Mouse (Mus musculus): ENCODE measurements around the gene Usp29. TPM values are rescaled to one million over a fixed set of nuclear protein-coding genes. Genes with fewer than 3 reads are reported as not detected.
"Not testable (repeated sequence)": the region's sequence is repeated elsewhere in the genome, so short reads cannot be mapped to it uniquely, and the experiment has no call there.

The Usp29 gene
- polyA plus RNA-seq, 1 experiment = not detected

- Histone ChIP-seq H3K4me1 (ENCODE audit: control insufficient read depth, insufficient read depth, low read length) (no peaks in the 10 kb centered on the region), H3K27ac (ENCODE audit: control insufficient read depth, insufficient read depth, low read depth, low read length, poor library complexity) (no peak overlapping the region), H3K4me3 (replicated peaks; ENCODE audit: control insufficient read depth, low read depth, low read length) (no peak overlapping the region)
- no peak for TF ChIP-seq CTCF (IDR thresholded peaks at IDR 0.05; ENCODE audit: control insufficient read depth, insufficient read depth, low read length)
- TF ChIP-seq POLR2A (IDR thresholded peaks at IDR 0.05; ENCODE audit: borderline replicate concordance, control insufficient read depth, low read depth, low read length) = no peak
- WGBS = 31% methylated on average over 11 of the region's 11 CpGs
Observed at GRCm38 (mm10) chr7:6879512-6880164, 149.3 kb downstream of the Usp29 start.

- H3K4me3 ChIP-seq (replicated peaks; ENCODE audit: control insufficient read depth, low read depth, low read length); H3K27ac ChIP-seq (ENCODE audit: control insufficient read depth, insufficient read depth, low read depth, low read length, poor library complexity); H3K4me1 ChIP-seq (ENCODE audit: control insufficient read depth, insufficient read depth, low read length): not testable (repeated sequence)
- 56% methylated on average over 1 of the region's 1 CpGs for WGBS
Observed at GRCm38 (mm10) chr7:6880918-6881317, 150.5 kb downstream of the Usp29 start.

GRCm38 (mm10) chr7:6881473-6882046 lies 151.2 kb downstream of the Usp29 start:
- WGBS = 61% methylated on average over 6 of the region's 6 CpGs
- TF ChIP-seq CTCF (IDR thresholded peaks at IDR 0.05; ENCODE audit: control insufficient read depth, insufficient read depth, low read length) (no peak), POLR2A (IDR thresholded peaks at IDR 0.05; ENCODE audit: borderline replicate concordance, control insufficient read depth, low read depth, low read length) (no peak)
- Histone ChIP-seq H3K27ac (ENCODE audit: control insufficient read depth, insufficient read depth, low read depth, low read length, poor library complexity) (no peak overlapping the region), H3K4me1 (ENCODE audit: control insufficient read depth, insufficient read depth, low read length) (no peaks in the 10 kb centered on the region), H3K4me3 (replicated peaks; ENCODE audit: control insufficient read depth, low read depth, low read length) (no peak overlapping the region)

GRCm38 (mm10) chr7:6883376-6884147 lies 153.2 kb downstream of the Usp29 start:
- WGBS = 72% methylated on average over 8 of the region's 8 CpGs
- H3K27ac ChIP-seq (ENCODE audit: control insufficient read depth, insufficient read depth, low read depth, low read length, poor library complexity) = no peak overlapping the region
- TF ChIP-seq CTCF (IDR thresholded peaks at IDR 0.05; ENCODE audit: control insufficient read depth, insufficient read depth, low read length) = no peak
- TF ChIP-seq POLR2A (IDR thresholded peaks at IDR 0.05; ENCODE audit: borderline replicate concordance, control insufficient read depth, low read depth, low read length) = no peak
- no peaks in the 10 kb centered on the region for H3K4me1 ChIP-seq (ENCODE audit: control insufficient read depth, insufficient read depth, low read length)
- no peak overlapping the region for H3K4me3 ChIP-seq (replicated peaks; ENCODE audit: control insufficient read depth, low read depth, low read length)

- 70% methylated on average over 7 of the region's 7 CpGs for WGBS
- no peaks in the 10 kb centered on the region for H3K4me1 ChIP-seq (ENCODE audit: control insufficient read depth, insufficient read depth, low read length)
- no peak overlapping the region for H3K27ac ChIP-seq (ENCODE audit: control insufficient read depth, insufficient read depth, low read depth, low read length, poor library complexity)
- no peak overlapping the region for H3K4me3 ChIP-seq (replicated peaks; ENCODE audit: control insufficient read depth, low read depth, low read length)
- TF ChIP-seq CTCF (IDR thresholded peaks at IDR 0.05; ENCODE audit: control insufficient read depth, insufficient read depth, low read length) (no peak), POLR2A (IDR thresholded peaks at IDR 0.05; ENCODE audit: borderline replicate concordance, control insufficient read depth, low read depth, low read length) (no peak)
Observed at GRCm38 (mm10) chr7:6885416-6885815, 155.0 kb downstream of the Usp29 start.

- TF ChIP-seq POLR2A (IDR thresholded peaks at IDR 0.05; ENCODE audit: borderline replicate concordance, control insufficient read depth, low read depth, low read length) (no peak), CTCF (IDR thresholded peaks at IDR 0.05; ENCODE audit: control insufficient read depth, insufficient read depth, low read length) (no peak)
Observed at GRCm38 (mm10) chr7:6886896-6887295, 156.5 kb downstream of the Usp29 start.

DNA sequence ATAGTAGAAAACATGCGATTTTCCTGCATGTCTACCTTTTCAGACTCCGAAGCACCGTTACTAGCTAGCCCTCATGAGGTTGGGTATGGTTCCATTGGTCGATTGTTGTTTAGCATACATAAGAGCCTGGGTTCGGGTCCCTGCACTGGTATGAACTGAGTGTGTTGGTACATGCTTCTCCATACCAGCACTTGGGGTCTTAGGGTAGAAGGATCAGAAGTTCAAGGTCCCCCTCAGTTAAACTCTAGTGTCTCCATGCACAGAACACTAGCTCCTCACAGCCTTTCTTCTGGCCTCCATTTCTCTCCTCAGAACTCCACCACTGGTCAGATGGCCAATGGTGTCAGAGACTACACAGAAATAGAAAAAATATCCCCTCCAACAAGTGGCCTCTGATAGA lies 159.5 kb downstream of the Usp29 start:
- 83% methylated on average over 5 of the region's 5 CpGs for WGBS
- TF ChIP-seq POLR2A (IDR thresholded peaks at IDR 0.05; ENCODE audit: borderline replicate concordance, control insufficient read depth, low read depth, low read length) (no peak), CTCF (IDR thresholded peaks at IDR 0.05; ENCODE audit: control insufficient read depth, insufficient read depth, low read length) (no peak)
- no peak overlapping the region for H3K4me3 ChIP-seq (replicated peaks; ENCODE audit: control insufficient read depth, low read depth, low read length)
- H3K27ac ChIP-seq (ENCODE audit: control insufficient read depth, insufficient read depth, low read depth, low read length, poor library complexity) = no peak overlapping the region
- no peaks in the 10 kb centered on the region for H3K4me1 ChIP-seq (ENCODE audit: control insufficient read depth, insufficient read depth, low read length)

More at GRCm38 (mm10) chr7:6886896-6887295, 156.5 kb downstream of the Usp29 start:
- 80% methylated on average over 1 of the region's 1 CpGs for WGBS
- Histone ChIP-seq H3K4me1 (ENCODE audit: control insufficient read depth, insufficient read depth, low read length) (no peaks in the 10 kb centered on the region), H3K4me3 (replicated peaks; ENCODE audit: control insufficient read depth, low read depth, low read length) (no peak overlapping the region), H3K27ac (ENCODE audit: control insufficient read depth, insufficient read depth, low read depth, low read length, poor library complexity) (no peak overlapping the region)

DNA sequence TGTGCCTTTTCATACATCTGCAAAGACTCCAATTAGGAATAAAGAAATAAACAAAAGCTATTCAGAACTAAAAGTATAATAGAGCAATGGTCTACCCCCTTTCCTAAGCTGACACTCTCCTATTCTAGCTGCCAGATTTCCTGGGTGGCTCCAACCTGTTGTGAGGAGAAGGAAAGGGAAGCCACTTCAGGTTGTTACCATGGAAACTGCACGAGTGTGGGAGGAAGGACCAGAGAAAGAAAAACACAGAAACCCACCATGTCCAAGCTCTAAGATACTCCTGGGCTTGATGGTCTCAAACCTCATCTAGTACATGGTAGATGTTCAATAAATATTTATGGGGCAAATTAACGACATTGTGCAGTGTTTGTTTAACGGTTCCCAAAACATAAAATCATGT lies 160.8 kb downstream of the Usp29 start:
- H3K27ac ChIP-seq (ENCODE audit: control insufficient read depth, insufficient read depth, low read depth, low read length, poor library complexity) = no peak overlapping the region
- 55% methylated on average over 3 of the region's 3 CpGs for WGBS
- no peak overlapping the region for H3K4me3 ChIP-seq (replicated peaks; ENCODE audit: control insufficient read depth, low read depth, low read length)
- TF ChIP-seq POLR2A (IDR thresholded peaks at IDR 0.05; ENCODE audit: borderline replicate concordance, control insufficient read depth, low read depth, low read length) (no peak), CTCF (IDR thresholded peaks at IDR 0.05; ENCODE audit: control insufficient read depth, insufficient read depth, low read length) (no peak)
- no peaks in the 10 kb centered on the region for H3K4me1 ChIP-seq (ENCODE audit: control insufficient read depth, insufficient read depth, low read length)

- not testable (repeated sequence) for H3K4me3 ChIP-seq (replicated peaks; ENCODE audit: control insufficient read depth, low read depth, low read length); H3K27ac ChIP-seq (ENCODE audit: control insufficient read depth, insufficient read depth, low read depth, low read length, poor library complexity); H3K4me1 ChIP-seq (ENCODE audit: control insufficient read depth, insufficient read depth, low read length)
- 56% methylated on average over 4 of the region's 4 CpGs for WGBS
Observed at GRCm38 (mm10) chr7:6897021-6897420, 166.6 kb downstream of the Usp29 start.

All from bone marrow, adult 2 months (tissue).